Mouse (Mus musculus): Measurements from ENCODE around the gene Ugt1a7c. TPM values are rescaled to one million over a fixed set of nuclear protein-coding genes. Genes with fewer than 3 reads are reported as not detected.
"Not testable (repeated sequence)": the region's sequence is repeated elsewhere in the genome, so short reads cannot be mapped to it uniquely, and the experiment has no call there.

Ugt1a7c gene
- polyA plus RNA-seq, 1 experiment from 2014 or later = 1.2 TPM

GRCm38 (mm10) chr1:88098546-88098945 is 3.7 kb downstream of the Ugt1a7c start:
- not testable (repeated sequence) for H3K9ac ChIP-seq; H3K4me3 ChIP-seq; H3K27me3 ChIP-seq (replicated peaks); H3K9me3 ChIP-seq; H3K4me1 ChIP-seq; H3K36me3 ChIP-seq (replicated peaks); H3K4me2 ChIP-seq; ATAC-seq (replicated peaks); H3K27ac ChIP-seq
- WGBS = 90% methylated on average over 3 of the region's 3 CpGs

GRCm38 (mm10) chr1:88099691-88100090 is 4.8 kb downstream of the Ugt1a7c start:
- H3K27me3 ChIP-seq (replicated peaks); H3K9me3 ChIP-seq; H3K4me1 ChIP-seq; H3K4me3 ChIP-seq; H3K36me3 ChIP-seq (replicated peaks); H3K4me2 ChIP-seq; ATAC-seq (replicated peaks); H3K9ac ChIP-seq; H3K27ac ChIP-seq: not testable (repeated sequence)
- WGBS = 93% methylated on average over 2 of the region's 2 CpGs

- not testable (repeated sequence) for H3K9ac ChIP-seq; H3K9me3 ChIP-seq; H3K4me1 ChIP-seq; H3K4me2 ChIP-seq; H3K36me3 ChIP-seq (replicated peaks); H3K27ac ChIP-seq; H3K27me3 ChIP-seq (replicated peaks); ATAC-seq (replicated peaks); H3K4me3 ChIP-seq
- 61% methylated on average over 3 of the region's 3 CpGs for WGBS
Observed at GRCm38 (mm10) chr1:88103019-88103418, 8.2 kb downstream of the Ugt1a7c start, which contains the start of gene Ugt1a6b. Ugt1a6b (plus strand) TSS chr1:88103252.

DNA sequence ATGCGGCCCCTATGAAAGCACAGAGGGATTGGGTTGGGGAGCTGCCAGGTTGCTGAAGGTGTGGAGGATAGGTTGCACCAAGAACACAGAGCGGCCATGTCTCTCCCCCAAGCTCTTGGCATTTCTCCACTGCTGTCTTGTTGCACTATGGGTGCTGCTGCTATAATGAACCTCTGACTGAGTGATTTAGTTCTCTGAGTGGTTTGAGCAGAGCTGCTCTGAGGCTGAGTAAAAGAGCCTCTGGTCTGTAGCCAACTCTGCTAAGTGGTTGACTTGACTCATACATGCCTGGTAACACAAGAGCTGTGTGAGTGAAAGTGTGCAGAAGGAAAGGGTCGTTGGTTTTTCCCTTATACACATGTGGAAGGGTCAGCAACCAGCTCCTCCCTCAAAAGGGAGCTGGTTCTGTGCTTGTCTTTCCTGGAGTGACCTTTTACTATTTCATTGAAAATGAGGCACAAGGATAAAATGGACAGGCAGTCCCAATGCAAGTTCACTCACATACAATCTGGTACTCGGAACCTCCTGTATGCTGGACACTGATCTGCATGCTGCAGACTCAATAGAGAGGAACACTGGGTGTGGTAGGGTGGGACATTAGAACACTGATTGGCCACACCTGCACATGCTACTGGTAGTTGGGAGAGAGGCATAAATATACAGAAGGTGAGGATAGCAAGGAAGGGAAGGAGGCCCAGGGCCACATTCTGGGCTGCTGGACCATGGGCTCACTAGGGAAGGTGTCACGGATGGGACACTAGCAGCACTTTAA is 9.0 kb downstream of the Ugt1a7c start:
- H3K27me3 ChIP-seq (replicated peaks); H3K4me2 ChIP-seq; H3K27ac ChIP-seq; H3K36me3 ChIP-seq (replicated peaks); H3K9ac ChIP-seq; H3K9me3 ChIP-seq; H3K4me3 ChIP-seq; H3K4me1 ChIP-seq; ATAC-seq (replicated peaks): not testable (repeated sequence)
- WGBS = 85% methylated on average over 4 of the region's 5 CpGs

GRCm38 (mm10) chr1:88104667-88105430 is 10.0 kb downstream of the Ugt1a7c start:
- Histone ChIP-seq H3K9ac (no peak overlapping the region), H3K4me3 (no peak overlapping the region), H3K27ac (no peak overlapping the region), H3K27me3 (replicated peaks) (no peaks in the 10 kb centered on the region), H3K4me2 (no peak overlapping the region), H3K36me3 (replicated peaks) (no peaks in the 10 kb centered on the region), H3K4me1 (no peaks in the 10 kb centered on the region), H3K9me3 (no peaks in the 10 kb centered on the region)
- no peak for ATAC-seq (replicated peaks)
- 84% methylated on average over 1 of the region's 1 CpGs for WGBS

DNA sequence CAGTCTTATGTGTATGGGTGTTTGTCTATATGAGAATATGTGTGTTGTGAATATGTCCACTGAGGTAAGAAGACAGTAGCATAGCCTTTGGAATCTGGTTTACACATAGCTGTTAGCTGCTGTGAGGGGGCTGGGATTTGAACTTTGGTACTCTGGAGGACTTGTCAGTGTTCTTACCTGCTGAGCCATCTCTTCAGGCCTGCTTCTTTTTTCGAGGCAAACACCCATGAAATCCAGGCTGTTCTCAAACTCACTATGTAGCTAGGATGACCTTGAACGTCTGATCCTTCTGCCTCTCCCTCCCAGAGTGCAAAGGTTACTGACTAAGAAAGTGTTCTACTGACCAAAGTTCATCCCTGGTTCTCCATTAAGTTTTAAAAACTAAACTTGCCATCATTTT is 10.8 kb downstream of the Ugt1a7c start:
- H3K36me3 ChIP-seq (replicated peaks) = no peaks in the 10 kb centered on the region
- H3K4me1 ChIP-seq = no peaks in the 10 kb centered on the region
- ATAC-seq (replicated peaks) = no peak
- no peaks in the 10 kb centered on the region for H3K9me3 ChIP-seq
- H3K4me2 ChIP-seq = no peak overlapping the region
- H3K4me3 ChIP-seq = no peak overlapping the region
- WGBS = 65% methylated on average over 2 of the region's 2 CpGs
- H3K9ac ChIP-seq = no peak overlapping the region
- H3K27ac ChIP-seq = no peak overlapping the region
- H3K27me3 ChIP-seq (replicated peaks) = no peaks in the 10 kb centered on the region

DNA sequence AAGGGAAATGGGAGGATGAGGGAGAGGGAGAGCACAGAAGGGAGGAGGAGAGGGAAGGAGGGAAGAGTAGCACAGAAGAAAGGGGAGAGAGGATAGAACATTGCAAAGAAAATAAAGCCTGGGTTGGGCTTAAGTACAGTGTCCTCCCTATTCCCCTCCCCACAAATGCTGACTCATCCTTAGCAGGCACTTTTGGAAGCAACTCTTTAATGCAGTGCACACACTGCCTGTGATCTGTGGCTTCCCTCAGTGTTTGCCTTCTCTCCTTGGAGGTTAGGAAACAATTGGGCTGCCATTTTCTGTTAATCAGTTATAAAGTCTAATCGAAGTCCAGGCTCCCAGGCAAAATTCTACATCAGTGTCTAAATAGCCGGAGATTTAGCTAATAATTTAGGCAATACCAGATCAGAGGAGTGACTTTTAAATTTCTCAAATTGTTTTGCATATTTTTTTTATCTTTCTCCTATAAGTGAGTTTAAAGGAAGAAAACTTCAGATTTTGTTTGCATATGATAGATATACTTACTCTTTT is 14.2 kb downstream of the Ugt1a7c start:
- not testable (repeated sequence) for H3K27ac ChIP-seq; H3K27me3 ChIP-seq (replicated peaks); ATAC-seq (replicated peaks); H3K36me3 ChIP-seq (replicated peaks); H3K4me1 ChIP-seq; H3K9ac ChIP-seq; H3K4me2 ChIP-seq; H3K4me3 ChIP-seq; H3K9me3 ChIP-seq
- WGBS = 85% methylated on average over 2 of the region's 2 CpGs

- H3K9ac ChIP-seq; H3K27me3 ChIP-seq (replicated peaks); H3K36me3 ChIP-seq (replicated peaks); H3K9me3 ChIP-seq; H3K27ac ChIP-seq; ATAC-seq (replicated peaks); H3K4me1 ChIP-seq; H3K4me3 ChIP-seq; H3K4me2 ChIP-seq: not testable (repeated sequence)
- 87% methylated on average over 2 of the region's 2 CpGs for WGBS
Observed at GRCm38 (mm10) chr1:88109604-88110003, 14.7 kb downstream of the Ugt1a7c start.

DNA sequence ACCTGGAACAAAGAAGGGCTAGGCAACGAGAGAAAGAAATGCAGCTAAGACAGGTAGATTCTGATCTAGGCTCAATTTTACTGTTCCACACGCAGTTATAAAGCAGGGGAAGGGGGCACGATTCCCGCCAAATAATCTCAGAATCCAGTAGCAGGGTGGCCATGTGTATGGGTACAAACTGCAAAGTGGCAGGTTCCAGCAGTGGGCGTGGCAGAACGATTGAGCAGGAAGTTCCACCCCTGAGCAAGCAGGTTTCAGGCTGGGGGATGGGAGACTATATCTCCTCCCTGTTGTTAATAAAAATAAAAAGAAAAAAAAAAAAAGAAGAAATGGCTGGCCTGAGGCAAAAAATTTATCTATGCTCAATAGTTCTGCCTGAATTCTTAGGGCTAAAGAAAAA is 17.9 kb downstream of the Ugt1a7c start:
- H3K4me3 ChIP-seq; H3K4me1 ChIP-seq; ATAC-seq (replicated peaks); H3K4me2 ChIP-seq; H3K27ac ChIP-seq; H3K27me3 ChIP-seq (replicated peaks); H3K36me3 ChIP-seq (replicated peaks); H3K9me3 ChIP-seq; H3K9ac ChIP-seq: not testable (repeated sequence)
- 94% methylated on average over 6 of the region's 6 CpGs for WGBS

DNA sequence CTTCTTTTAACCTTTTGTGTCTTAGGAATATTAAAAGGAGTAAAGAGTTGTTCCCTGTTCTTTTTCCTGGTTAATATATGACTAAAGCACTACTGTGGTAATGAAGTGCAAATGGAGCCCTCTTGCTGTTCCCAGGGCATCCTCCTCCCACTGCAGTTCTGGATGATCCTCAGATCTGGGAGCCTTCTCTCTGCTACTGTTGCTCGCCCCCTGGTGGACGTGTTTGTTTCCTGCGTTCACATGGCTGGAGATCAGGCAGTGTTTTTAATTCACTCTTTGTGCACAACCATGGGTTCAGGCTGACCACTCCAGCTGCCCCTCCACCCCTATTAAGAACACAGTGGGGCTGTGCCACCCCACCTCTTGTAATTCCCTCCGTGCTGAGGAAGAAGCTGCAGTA is 25.7 kb downstream of the Ugt1a7c start:
- not testable (repeated sequence) for H3K4me1 ChIP-seq; H3K27ac ChIP-seq; H3K4me3 ChIP-seq; H3K27me3 ChIP-seq (replicated peaks); H3K4me2 ChIP-seq; ATAC-seq (replicated peaks); H3K36me3 ChIP-seq (replicated peaks); H3K9ac ChIP-seq; H3K9me3 ChIP-seq
- WGBS = 15% methylated on average over 4 of the region's 4 CpGs

DNA sequence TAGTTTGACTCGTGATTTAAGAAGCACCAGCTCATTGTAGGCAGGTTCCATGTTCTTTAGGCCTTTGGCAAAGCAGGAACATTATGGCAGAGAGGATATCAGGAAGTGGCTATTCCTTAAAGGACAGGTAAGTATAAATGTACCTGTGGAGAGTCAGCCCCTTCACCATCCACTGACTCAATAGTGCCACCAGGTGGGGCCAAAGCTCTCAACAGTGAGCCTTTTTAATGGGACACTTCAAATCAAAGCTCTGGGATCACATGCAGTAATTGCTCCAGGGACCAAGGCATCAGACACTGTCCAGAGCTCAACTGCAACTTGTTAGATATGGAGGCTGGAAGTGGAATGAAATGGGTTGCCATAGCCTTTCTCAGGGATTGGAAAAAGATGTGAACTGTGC is 26.7 kb downstream of the Ugt1a7c start:
- not testable (repeated sequence) for H3K36me3 ChIP-seq (replicated peaks); H3K4me2 ChIP-seq; H3K4me1 ChIP-seq; H3K9ac ChIP-seq; H3K27me3 ChIP-seq (replicated peaks); H3K4me3 ChIP-seq; H3K27ac ChIP-seq; ATAC-seq (replicated peaks); H3K9me3 ChIP-seq
- no CpG with 5 or more reads among the region's 1 CpGs for WGBS

DNA sequence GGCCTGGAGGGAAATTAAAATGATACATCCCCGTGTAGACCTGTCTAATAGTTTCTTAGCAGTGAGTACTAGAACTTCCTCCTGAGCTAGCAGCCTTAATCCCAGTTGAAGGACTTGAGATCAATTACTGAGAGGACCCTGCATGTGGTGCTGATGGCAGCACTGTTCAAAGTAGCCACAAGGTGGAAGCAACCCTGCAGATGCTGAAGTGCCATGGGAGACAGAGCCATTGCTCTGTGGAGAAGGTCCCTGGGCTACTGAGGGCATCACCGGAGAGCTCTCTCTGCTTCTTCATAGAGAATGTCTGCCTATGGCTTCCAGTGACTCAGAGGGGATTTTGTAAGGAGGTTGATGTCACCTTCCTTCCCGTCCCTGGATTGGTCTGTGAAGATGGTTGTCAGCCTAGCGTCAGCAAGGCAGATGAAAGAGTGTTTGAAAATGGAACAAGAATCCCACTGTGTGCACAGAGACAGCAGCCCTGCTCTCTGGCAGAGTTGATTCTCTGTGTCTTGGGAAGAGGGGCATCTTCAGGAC is 31.0 kb downstream of the Ugt1a7c start:
- H3K4me3 ChIP-seq; H3K27me3 ChIP-seq (replicated peaks); H3K9me3 ChIP-seq; H3K9ac ChIP-seq; H3K4me2 ChIP-seq; H3K36me3 ChIP-seq (replicated peaks); H3K4me1 ChIP-seq; H3K27ac ChIP-seq; ATAC-seq (replicated peaks): not testable (repeated sequence)
- WGBS = 85% methylated on average over 4 of the region's 4 CpGs
